Mouse (Mus musculus) left cerebral cortex, postnatal 36 days (tissue): ENCODE results near the gene Gm8251. TPM values are rescaled to one million over a fixed set of nuclear protein-coding genes. Genes with fewer than 3 reads are reported as not detected.

Experiments used
- total RNA-seq, 2 experiments: library from RNA; stranded (reverse); gene quantifications; 2 replicates each; pipeline ENCODE4 v1.2.3; 2021

Gene Gm8251
- total RNA-seq, 2 experiments from 2014 or later: not detected

Other genes starting within 250 kb of the Gm8251 start
- 10 to 100 TPM; 49.0 to 50.9 TPM for gene Uxs1, start 234.1 kb downstream of the Gm8251 start, total RNA-seq
- gene Tpp2, start 128.3 kb downstream of the Gm8251 start, total RNA-seq: 10 to 100 TPM; 47.9 to 50.4 TPM
- gene Mettl21c, start 41.9 kb downstream of the Gm8251 start, total RNA-seq: not detected
- gene Tex30, start 40.5 kb upstream of the Gm8251 start, total RNA-seq: 1 to 10 TPM; 8.1 to 8.9 TPM
- 10 to 100 TPM in 1 of 2 experiments, 1 to 10 TPM in 1; 8.1 to 10.3 TPM for gene Kdelc1, start 56.9 kb upstream of the Gm8251 start, total RNA-seq
- gene Bivm, start 57.0 kb upstream of the Gm8251 start, total RNA-seq: 10 to 100 TPM; 35.0 to 39.0 TPM
- 10 to 100 TPM; 19.9 to 21.1 TPM for gene Ercc5, start 85.8 kb upstream of the Gm8251 start, total RNA-seq
- not detected for gene Mettl21e, start 157.0 kb upstream of the Gm8251 start, total RNA-seq